Mouse (Mus musculus) kidney, adult 2 months (tissue): ENCODE results near the gene ccdc198.

Experiments used
- CTCF ChIP-seq: fragments of 200-500 bp; conservative IDR thresholded peaks from 2 replicates; pipeline ENCODE4 v1.5.1; 2011; ENCODE audit warnings: low read depth, mild to moderate bottlenecking, control low read depth, low read length, moderate library complexity, mixed read lengths; ENCODE audit not compliant: insufficient read depth, insufficient read length
- POLR2A ChIP-seq: fragments of 200-500 bp; IDR thresholded peaks from one replicate; pipeline ENCODE4 v1.6.1; 2011; ENCODE audit warnings: low read depth, low read length, control low read depth

- TF ChIP-seq POLR2A (no peak), CTCF (peak; percentile 51)
These were observed 10.3 kb downstream of the ccdc198 start for GRCm38 (mm10) chr14:49234788-49235515.
